Mouse (Mus musculus) gastrocnemius, postnatal 14 days (tissue): ENCODE data around the gene Tmem212. TPM values are rescaled to one million over a fixed set of nuclear protein-coding genes. Genes with fewer than 3 reads are reported as not detected.
"Not testable (repeated sequence)": the region's sequence is repeated elsewhere in the genome, so short reads cannot be mapped to it uniquely, and the experiment has no call there.

Source experiments
- DNase-seq: peaks from one replicate; pipeline ENCODE4 v3.0.0; 2021; ENCODE audit warnings: mixed read lengths
- intact Hi-C: fragments of 180-260 bp; cut with DNase I; formaldehyde crosslinking; loops from one replicate; pipeline ENCODE4 v1.15.1; 2025; ENCODE audit warnings: low total_unique reads
- long read RNA-seq, 2 experiments: library from polyadenylated mRNA; stranded (forward); transcript quantifications; one replicate each; pipeline ENCODE4 v2.0.0; 2021
- total RNA-seq, 2 experiments: library from RNA; stranded (reverse); gene quantifications; 2 replicates each; pipeline ENCODE4 v1.2.3; 2021

The Tmem212 gene
- total RNA-seq, result not detected
- long read RNA-seq, experiment 1, result 0 reads
- long read RNA-seq, experiment 2, result 0 reads

GRCm38 (mm10) chr3:27896318-27896892, at the start of gene Tmem212:
Gene Tmem212 (minus strand): TSS chr3:27896368.
- intact Hi-C loops, result no loop called here
- no peak for DNase-seq

GRCm38 (mm10) chr3:27945397-27945796, 49.2 kb upstream of the Tmem212 start:
- DNase-seq, intact Hi-C loops: not testable (repeated sequence)

- DNase-seq, result peak; percentile 34
- intact Hi-C loops, result no loop called here
Measured at GRCm38 (mm10) chr3:27942991-27943390, 46.8 kb upstream of the Tmem212 start.

- intact Hi-C loops, result no loop called here
- no peak for DNase-seq
Measured at GRCm38 (mm10) chr3:27941634-27942033, 45.5 kb upstream of the Tmem212 start.

- intact Hi-C loops, result no loop called here
- DNase-seq, result peak; percentile 93
Measured at GRCm38 (mm10) chr3:27938381-27939323, 42.5 kb upstream of the Tmem212 start, which contains the start of gene Pld1. Gene Pld1 (plus strand): TSS chr3:27938695.

GRCm38 (mm10) chr3:27937144-27938110, 41.3 kb upstream of the Tmem212 start:
- intact Hi-C loops, result no loop called here
- no peak for DNase-seq

- intact Hi-C loops, result no loop called here
- DNase-seq, result no peak
Measured at GRCm38 (mm10) chr3:27936731-27937130, 40.6 kb upstream of the Tmem212 start.

- intact Hi-C loops, result no loop called here
- DNase-seq, result no peak
Measured at GRCm38 (mm10) chr3:27935644-27936043, 39.5 kb upstream of the Tmem212 start.

- no peak for DNase-seq
- intact Hi-C loops, result no loop called here
Measured at GRCm38 (mm10) chr3:27932391-27932790, 36.2 kb upstream of the Tmem212 start.

- intact Hi-C loops, result no loop called here
- no peak for DNase-seq
Measured at GRCm38 (mm10) chr3:27929219-27929618, 33.1 kb upstream of the Tmem212 start.

- intact Hi-C loops, result no loop called here
- DNase-seq, result no peak
Measured at GRCm38 (mm10) chr3:27924037-27924436, 27.9 kb upstream of the Tmem212 start.

- intact Hi-C loops, result no loop called here
- no peak for DNase-seq
Measured at GRCm38 (mm10) chr3:27921268-27922020, 25.3 kb upstream of the Tmem212 start.

GRCm38 (mm10) chr3:27918656-27919436, 22.7 kb upstream of the Tmem212 start:
- DNase-seq, result no peak
- intact Hi-C loops, result no loop called here

- intact Hi-C loops, result no loop called here
Measured at GRCm38 (mm10) chr3:27909016-27909415, 12.8 kb upstream of the Tmem212 start.

GRCm38 (mm10) chr3:27908316-27908715, 12.1 kb upstream of the Tmem212 start:
- intact Hi-C loops, result no loop called here
- no peak for DNase-seq

More at GRCm38 (mm10) chr3:27909016-27909415, 12.8 kb upstream of the Tmem212 start:
- no peak for DNase-seq

GRCm38 (mm10) chr3:27907301-27907700, 11.1 kb upstream of the Tmem212 start:
- intact Hi-C loops, result no loop called here
- no peak for DNase-seq

GRCm38 (mm10) chr3:27906647-27907209, 10.6 kb upstream of the Tmem212 start:
- intact Hi-C loops, result no loop called here
- peak; percentile 30 for DNase-seq
